ENCODE assay signal across 23 mouse cellular contexts in the genomic region with DNA sequence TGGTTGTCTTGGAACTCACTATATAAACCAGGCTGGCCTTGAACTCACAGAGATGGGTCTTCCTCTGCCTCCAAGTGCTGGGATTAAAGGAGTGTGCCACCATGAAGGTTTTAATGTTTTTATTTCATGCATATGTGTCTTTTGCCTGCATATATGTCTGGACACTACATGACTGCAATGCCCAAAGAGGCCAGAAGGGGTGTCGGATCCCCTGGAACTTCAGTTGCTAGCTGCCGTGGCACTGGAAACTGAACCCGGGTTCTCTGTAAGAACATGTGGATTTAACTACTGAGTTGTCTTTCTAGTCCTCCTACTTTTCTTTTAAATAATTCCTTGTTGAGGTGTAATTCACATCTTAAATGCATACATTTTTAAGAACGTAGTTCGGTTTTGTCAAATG. TPM values are rescaled to one million over a fixed set of nuclear protein-coding genes. Genes with fewer than 3 reads are reported as not detected.
DNase-seq lines count a peak whose midpoint lies in the region; ATAC-seq and TF ChIP-seq lines count a peak whose summit lies in the region.
"Had no signal": no experiment of that assay in that cellular context is flagged by ENCODE, and none has a peak within 500 bp of the region (broad histone marks: within the 10 kb centered on the region; RNA-seq: fewer than 3 reads in every experiment).

No protein-coding gene starts in this region.

- 0 out of 2 replicates have a peak, but pooled peaks have one; percentile 0 for TF ChIP-seq RAD21 in MEL (IDR thresholded peaks at IDR 0.05; ENCODE audit: low read depth, low read length)

- no peak for TF ChIP-seq POLR2A in MEL (IDR thresholded peaks at IDR 0.05; ENCODE audit: control insufficient read depth in 1 of 2, insufficient read depth in 1 of 2, low read depth in 1 of 2, low read length in 2 of 2, poor library complexity in 1 of 2)

- 93% methylated on average over 5 of the region's 5 CpGs for WGBS in lung, embryonic 14.5 days

- H3K27me3 ChIP-seq in lung, embryonic 14.5 days (ENCODE audit: insufficient read depth, low read length), result no peaks in the 10 kb centered on the region
- H3K27me3 ChIP-seq in E14TG2a.4 (ENCODE audit: insufficient read depth, low read length), result peaks cover 33% of the 10 kb centered on the region
- no peaks in the 10 kb centered on the region; a peak in 1 of 4 replicates for H3K27me3 ChIP-seq in MEL (ENCODE audit: control insufficient read depth in 1 of 2, insufficient read depth in 2 of 2, low read length in 2 of 2)
- H3K27me3 ChIP-seq: hindbrain, embryonic 12.5 days had no signal

- 0 out of 2 replicates have a peak, but pooled peaks have one; percentile 6 for TF ChIP-seq CTCF in lung, embryonic 14.5 days (IDR thresholded peaks at IDR 0.05; ENCODE audit: low read depth)
- TF ChIP-seq CTCF in E14TG2a.4 (conservative IDR thresholded peaks at IDR 0.05; ENCODE audit: low read length) (peak; percentile 62), MEL (IDR thresholded peaks at IDR 0.05 in 2 of 3, conservative IDR thresholded peaks at IDR 0.05 in 1 of 3; ENCODE audit: control insufficient read depth in 1 of 3, insufficient read depth in 1 of 3, low read depth in 2 of 3, low read length in 3 of 3, poor library complexity in 1 of 3, severe bottlenecking in 1 of 3) (peak; percentile 21 to 37 (median 28); a peak in 4 of 6 replicates)

- no peaks in the 10 kb centered on the region for H3K36me3 ChIP-seq in lung, embryonic 14.5 days (ENCODE audit: insufficient read depth)
- no peaks in the 10 kb centered on the region for H3K36me3 ChIP-seq in E14TG2a.4 (ENCODE audit: insufficient read depth, low read length)
- H3K36me3 ChIP-seq in MEL (ENCODE audit: control insufficient read depth in 1 of 2, insufficient read depth in 2 of 2, low read length in 2 of 2), result peaks cover 0 to 4% of the 10 kb centered on the region in 2 experiments; a peak in 1 of 4 replicates
- H3K36me3 ChIP-seq: embryonic facial prominence, embryonic 10.5 days; heart, embryonic 10.5 days; hindbrain, embryonic 12.5 days had no signal

- H3K79me2 ChIP-seq in MEL (ENCODE audit: control insufficient read depth, insufficient read depth, low read length, poor library complexity), result no peaks in the 10 kb centered on the region

- no peaks in the 10 kb centered on the region for H3K4me1 ChIP-seq in lung, embryonic 14.5 days (ENCODE audit: insufficient read depth)
- H3K4me1 ChIP-seq in E14TG2a.4 (replicated peaks; ENCODE audit: low read depth, low read length), result peaks cover 3% of the 10 kb centered on the region
- H3K4me1 ChIP-seq in MEL (ENCODE audit: control insufficient read depth in 1 of 2, insufficient read depth in 2 of 2, low read length in 2 of 2), result peaks cover 2 to 7% of the 10 kb centered on the region in 2 experiments
- H3K4me1 ChIP-seq: embryonic facial prominence, embryonic 10.5 days; heart, embryonic 10.5 days; hindbrain, embryonic 12.5 days had no signal

- H3K4me2 ChIP-seq in lung, embryonic 14.5 days, result no peak overlapping the region
- H3K4me2 ChIP-seq: hindbrain, embryonic 12.5 days had no signal

- no peak for DNase-seq in lung, embryonic 14.5 days
- DNase-seq in lung, adult 18-20 months, result no peak
- no peak for DNase-seq in MEL (ENCODE audit: low read depth, low spot score)
- DNase-seq in induced T-regulatory cell, adult 2 months (ENCODE audit: low read depth), result peak; percentile 9
- no peak for DNase-seq in urinary bladder, postnatal 36 days (ENCODE audit: low spot score in 2 of 2)
- no peak for DNase-seq in kidney, adult 18-20 months
- DNase-seq: adrenal gland, postnatal 14 days; cerebellum, adult 2 months; cerebellum, postnatal 10 days; gastrocnemius, adult 2 months; gastrocnemius, postnatal 36 days; heart, adult 11 months; heart, postnatal 10 days; heart, postnatal 4 days had no signal

- H3K4me3 ChIP-seq in lung, embryonic 14.5 days (ENCODE audit: low read depth, low read length), result no peak overlapping the region
- H3K4me3 ChIP-seq in E14TG2a.4 (replicated peaks; ENCODE audit: low read length), result no peak overlapping the region
- H3K4me3 ChIP-seq in MEL (ENCODE audit: control insufficient read depth in 1 of 2, insufficient read depth in 1 of 2, low read depth in 2 of 2, low read length in 2 of 2), result no peak overlapping the region
- H3K4me3 ChIP-seq: embryonic facial prominence, embryonic 10.5 days; gastrocnemius, adult 2 months; heart, embryonic 10.5 days; hindbrain, embryonic 12.5 days had no signal

- no peak overlapping the region for H3K9ac ChIP-seq in lung, embryonic 14.5 days
- H3K9ac ChIP-seq in MEL (ENCODE audit: control insufficient read depth, low read depth, low read length, poor library complexity, severe bottlenecking), result no peak overlapping the region
- H3K9ac ChIP-seq: hindbrain, embryonic 12.5 days had no signal

- 0 out of 2 replicates have a peak, but pooled peaks cover 3% of the 10 kb centered on the region for H3K9me3 ChIP-seq in lung, embryonic 14.5 days (ENCODE audit: low read depth, low read length)
- no peaks in the 10 kb centered on the region for H3K9me3 ChIP-seq in E14TG2a.4 (ENCODE audit: low read length)
- H3K9me3 ChIP-seq in MEL (replicated peaks; ENCODE audit: insufficient read depth, low read length), result no peaks in the 10 kb centered on the region
- H3K9me3 ChIP-seq: embryonic facial prominence, embryonic 10.5 days; heart, embryonic 10.5 days; hindbrain, embryonic 12.5 days had no signal

- no peak overlapping the region for H3K27ac ChIP-seq in lung, embryonic 14.5 days (ENCODE audit: low read depth)
- H3K27ac ChIP-seq in MEL (ENCODE audit: control insufficient read depth, low read depth, low read length), result no peak overlapping the region
- H3K27ac ChIP-seq: embryonic facial prominence, embryonic 10.5 days; gastrocnemius, adult 2 months; heart, embryonic 10.5 days; hindbrain, embryonic 12.5 days had no signal

- no peak for ATAC-seq in lung, embryonic 14.5 days (ENCODE audit: insufficient read depth)
- ATAC-seq: forebrain, embryonic 14.5 days; hindbrain, embryonic 16.5 days had no signal

- no peak for TF ChIP-seq EP300 in MEL (IDR thresholded peaks at IDR 0.05; ENCODE audit: low read depth in 1 of 2, low read length in 2 of 2)

TF ChIP-seq in MEL, 35 proteins besides CTCF, POLR2A, EP300 and RAD21:
- TF ChIP-seq KAT2A (conservative IDR thresholded peaks at IDR 0.05; ENCODE audit: low read depth, low read length) (no peak), MEF2A (IDR thresholded peaks at IDR 0.05; ENCODE audit: extremely low read depth, insufficient replicate concordance, low read depth, low read length, poor library complexity, severe bottlenecking) (no peak), USF2 (IDR thresholded peaks at IDR 0.05; ENCODE audit: borderline replicate concordance in 1 of 2, insufficient read depth in 1 of 2, low read depth in 1 of 2, low read length in 2 of 2) (no peak), NRF1 (IDR thresholded peaks at IDR 0.05; ENCODE audit: insufficient read depth, low read depth, low read length, poor library complexity, severe bottlenecking) (no peak), GABPA (IDR thresholded peaks at IDR 0.05; ENCODE audit: low read depth, low read length) (no peak), ELF1 (IDR thresholded peaks at IDR 0.05; ENCODE audit: low read depth, low read length) (no peak), ZKSCAN1 (IDR thresholded peaks at IDR 0.05; ENCODE audit: low read depth, low read length) (no peak), TCF12 (IDR thresholded peaks at IDR 0.05; ENCODE audit: low read depth, low read length) (no peak), MAZ (IDR thresholded peaks at IDR 0.05; ENCODE audit: low read depth, low read length) (no peak), MYB (IDR thresholded peaks at IDR 0.05; ENCODE audit: low read depth, low read length) (no peak), JUND (IDR thresholded peaks at IDR 0.05; ENCODE audit: low read depth, low read length) (no peak), ZMIZ1 (IDR thresholded peaks at IDR 0.05; ENCODE audit: low read depth, low read length) (no peak), POLR2AphosphoS5 (IDR thresholded peaks at IDR 0.05; ENCODE audit: borderline replicate concordance, low read depth, low read length) (no peak), E2F4 (IDR thresholded peaks at IDR 0.05; ENCODE audit: borderline replicate concordance, low read depth, low read length) (no peak), MAFK (IDR thresholded peaks at IDR 0.05; ENCODE audit: borderline replicate concordance, low read depth, low read length) (no peak), SMC3 (IDR thresholded peaks at IDR 0.05; ENCODE audit: low read depth, low read length) (no peak)

RNA-seq across cellular contexts. Expression of gene Cyp26a1, which starts 27.0 kb away (rescaled TPM):
- polyA plus RNA-seq in lung, embryonic 14.5 days (2014; fragmentation: Nextera tagmentation; extraction: Ambion mirVana), result 0.23 TPM in 1 of 2 replicates, not detected in the other
- total RNA-seq in MEL (2012; rRNA removed), result not detected in 2 replicates
- not detected for polyA plus RNA-seq in MEL (2012; ENCODE audit: insufficient read depth in 1 of 2, insufficient read length in 2 of 2, low read depth in 1 of 2, low replicate concordance in 2 of 2, missing spikeins in 1 of 2)
- total RNA-seq: adrenal gland, adult 18-20 months; adrenal gland, postnatal 14 days had no signal
- polyA plus RNA-seq: cerebellum, adult 2 months; forebrain, embryonic 14.5 days had no signal

RNA-seq across cellular contexts. Expression of gene Cyp26c1, which starts 39.2 kb away (rescaled TPM):
- not detected in 2 replicates for polyA plus RNA-seq in lung, embryonic 14.5 days (2014; fragmentation: Nextera tagmentation; extraction: Ambion mirVana)
- total RNA-seq in MEL (2012; rRNA removed), result 0.08 TPM in 1 of 2 replicates, not detected in the other
- not detected for polyA plus RNA-seq in MEL (2012; ENCODE audit: insufficient read depth in 1 of 2, insufficient read length in 2 of 2, low read depth in 1 of 2, low replicate concordance in 2 of 2, missing spikeins in 1 of 2)
- total RNA-seq: adrenal gland, adult 18-20 months; adrenal gland, postnatal 14 days; gastrocnemius, postnatal 36 days; heart, postnatal 10 days; heart, postnatal 4 days had no signal
- polyA plus RNA-seq: cerebellum, adult 2 months; forebrain, embryonic 14.5 days; heart, embryonic 14.5 days; hindbrain, embryonic 16.5 days; intestine, embryonic 14.5 days had no signal

Comparison
In these comparisons a context has a peak if more than half of its experiments do, and no peak if none do; other contexts are left out.
1. CTCF ChIP-seq: peak in every context shown above with its lines; median percentile 62 in E14TG2a.4; 28 in MEL; 6 in lung, embryonic 14.5 days.